In the genomic region with DNA sequence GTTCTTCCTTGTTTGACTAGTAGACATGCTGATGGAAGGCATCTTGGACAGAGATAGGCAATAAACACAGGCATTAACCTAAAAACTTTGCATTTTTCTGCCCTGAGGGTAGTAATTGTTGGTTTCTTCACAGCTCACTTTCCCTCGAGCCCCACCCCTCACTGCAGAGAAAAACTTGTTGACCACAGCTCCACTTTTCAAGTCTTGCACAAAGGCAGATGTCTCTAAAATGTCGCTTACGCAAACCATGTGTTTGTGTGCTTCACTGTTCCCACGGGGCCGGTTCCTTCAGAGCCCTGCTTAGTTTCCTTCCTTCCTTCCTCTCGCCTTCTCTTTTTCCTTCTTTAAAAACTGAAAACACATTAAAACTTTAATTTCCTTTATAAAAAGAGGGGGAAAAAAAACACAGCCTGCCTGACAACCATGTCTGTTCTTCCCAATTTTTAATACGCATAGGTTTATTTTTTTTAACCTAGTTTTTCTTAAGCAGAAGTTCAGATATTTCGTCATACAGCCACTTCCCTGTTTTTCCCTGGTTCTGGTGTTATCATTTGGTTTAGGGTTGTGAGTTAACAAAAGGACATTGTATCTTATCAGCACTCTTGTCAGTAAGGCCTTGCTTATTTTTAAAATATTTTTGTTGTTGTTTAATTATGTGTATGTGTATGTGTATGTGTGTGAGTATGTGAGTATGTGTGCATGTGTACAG, we compare ENCODE assay signal across 8 mouse cellular contexts.
DNase-seq lines count a peak whose midpoint lies in the region; ATAC-seq and TF ChIP-seq lines count a peak whose summit lies in the region.
"Had no signal": no experiment of that assay in that cellular context is flagged by ENCODE, and none has a peak within 500 bp of the region (broad histone marks: within the 10 kb centered on the region; RNA-seq: fewer than 3 reads in every experiment).

No protein-coding gene starts in this region.

- TF ChIP-seq POLR2A in MEL (IDR thresholded peaks at IDR 0.05; ENCODE audit: control insufficient read depth in 1 of 2, insufficient read depth in 1 of 2, low read depth in 1 of 2, low read length in 2 of 2, poor library complexity in 1 of 2), result no peak

- WGBS in forebrain, embryonic 13.5 days, result 80% methylated on average over 8 of the region's 8 CpGs

- H3K9me3 ChIP-seq in MEL (replicated peaks; ENCODE audit: insufficient read depth, low read length), result no peaks in the 10 kb centered on the region
- H3K9me3 ChIP-seq in forebrain, embryonic 13.5 days (replicated peaks), result no peaks in the 10 kb centered on the region

- no peaks in the 10 kb centered on the region for H3K27me3 ChIP-seq in MEL (ENCODE audit: control insufficient read depth in 1 of 2, insufficient read depth in 2 of 2, low read length in 2 of 2)
- H3K27me3 ChIP-seq in forebrain, embryonic 13.5 days, result no peaks in the 10 kb centered on the region

- H3K79me2 ChIP-seq in MEL (ENCODE audit: control insufficient read depth, insufficient read depth, low read length, poor library complexity), result peaks cover 2% of the 10 kb centered on the region; the same call in 1 of the 2 replicates

- DNase-seq in B cell, adult 2 months, result peak; percentile 61 to 67
- peak; percentile 85 for DNase-seq in MEL (ENCODE audit: low read depth, low spot score)
- DNase-seq in gastrocnemius, adult 8-10 months (ENCODE audit: low spot score in 2 of 2), result peak; percentile 9 to 22
- DNase-seq in layer of hippocampus, adult 9-11 months, result peak; percentile 69
- DNase-seq in monocyte, adult 2 months (ENCODE audit: low read depth in 1 of 2, low spot score in 2 of 2), result peak; percentile 63 to 64
- no peak for DNase-seq in cerebellum, adult 11-12 months

- TF ChIP-seq EP300 in MEL (IDR thresholded peaks at IDR 0.05; ENCODE audit: low read depth in 1 of 2, low read length in 2 of 2), result peak; percentile 88 to 95

- no peak overlapping the region for H3K4me2 ChIP-seq in forebrain, embryonic 13.5 days

- H3K36me3 ChIP-seq in MEL (ENCODE audit: control insufficient read depth in 1 of 2, insufficient read depth in 2 of 2, low read length in 2 of 2), result peaks cover 0 to 49% of the 10 kb centered on the region in 2 experiments; a peak in 2 of 4 replicates
- no peaks in the 10 kb centered on the region for H3K36me3 ChIP-seq in forebrain, embryonic 13.5 days (ENCODE audit: poor library complexity, severe bottlenecking)

- peak overlapping the region; percentile 98 for H3K27ac ChIP-seq in MEL (ENCODE audit: control insufficient read depth, low read depth, low read length)
- H3K27ac ChIP-seq in forebrain, embryonic 13.5 days, result no peak overlapping the region

- no peak for ATAC-seq in forebrain, embryonic 13.5 days

- no peak for TF ChIP-seq CTCF in MEL (IDR thresholded peaks at IDR 0.05 in 2 of 3, conservative IDR thresholded peaks at IDR 0.05 in 1 of 3; ENCODE audit: control insufficient read depth in 1 of 3, insufficient read depth in 1 of 3, low read depth in 2 of 3, low read length in 3 of 3, poor library complexity in 1 of 3, severe bottlenecking in 1 of 3)

- no peak for TF ChIP-seq RAD21 in MEL (IDR thresholded peaks at IDR 0.05; ENCODE audit: low read depth, low read length)

- peak overlapping the region; percentile 37 to 46 for H3K4me3 ChIP-seq in MEL (ENCODE audit: control insufficient read depth in 1 of 2, insufficient read depth in 1 of 2, low read depth in 2 of 2, low read length in 2 of 2)
- no peak overlapping the region for H3K4me3 ChIP-seq in forebrain, embryonic 13.5 days
- H3K4me3 ChIP-seq: erythroblast, embryonic 14.5 days had no signal

- H3K9ac ChIP-seq in MEL (ENCODE audit: control insufficient read depth, low read depth, low read length, poor library complexity, severe bottlenecking), result peak overlapping the region; percentile 75
- H3K9ac ChIP-seq in forebrain, embryonic 13.5 days, result no peak overlapping the region

- H3K4me1 ChIP-seq in MEL (ENCODE audit: control insufficient read depth in 1 of 2, insufficient read depth in 2 of 2, low read length in 2 of 2), result peaks cover 24 to 34% of the 10 kb centered on the region in 2 experiments
- no peaks in the 10 kb centered on the region for H3K4me1 ChIP-seq in forebrain, embryonic 13.5 days

TF ChIP-seq in MEL, 35 proteins besides CTCF, POLR2A, EP300 and RAD21:
- no peak for TF ChIP-seq MYB (IDR thresholded peaks at IDR 0.05; ENCODE audit: low read depth, low read length)
- TF ChIP-seq ZKSCAN1 (IDR thresholded peaks at IDR 0.05; ENCODE audit: low read depth, low read length), result no peak
- no peak for TF ChIP-seq NRF1 (IDR thresholded peaks at IDR 0.05; ENCODE audit: insufficient read depth, low read depth, low read length, poor library complexity, severe bottlenecking)
- TF ChIP-seq POLR2AphosphoS5 (IDR thresholded peaks at IDR 0.05; ENCODE audit: borderline replicate concordance, low read depth, low read length), result no peak
- TF ChIP-seq HCFC1 (IDR thresholded peaks at IDR 0.05; ENCODE audit: low read depth, low read length), result 0 out of 2 replicates have a peak, but pooled peaks have one; percentile 14
- TF ChIP-seq MAX (IDR thresholded peaks at IDR 0.05; ENCODE audit: low read length), result peak; percentile 60
- no peak for TF ChIP-seq MAZ (IDR thresholded peaks at IDR 0.05; ENCODE audit: low read depth, low read length)
- peak; percentile 77 for TF ChIP-seq TCF12 (IDR thresholded peaks at IDR 0.05; ENCODE audit: low read depth, low read length)
- TF ChIP-seq ZMIZ1 (IDR thresholded peaks at IDR 0.05; ENCODE audit: low read depth, low read length), result 0 out of 2 replicates have a peak, but pooled peaks have one; percentile 17
- peak; percentile 95 for TF ChIP-seq ETS1 (IDR thresholded peaks at IDR 0.05; ENCODE audit: low read depth, low read length)
- TF ChIP-seq POLR2AphosphoS2 (IDR thresholded peaks at IDR 0.05; ENCODE audit: low read length), result no peak
- peak; percentile 81 for TF ChIP-seq MXI1 (IDR thresholded peaks at IDR 0.05; ENCODE audit: low read depth, low read length)
- TF ChIP-seq RCOR1 (IDR thresholded peaks at IDR 0.05; ENCODE audit: low read depth, low read length), result peak; percentile 71
- no peak for TF ChIP-seq CHD1 (IDR thresholded peaks at IDR 0.05; ENCODE audit: low read depth, low read length)
- TF ChIP-seq ZC3H11A (IDR thresholded peaks at IDR 0.05; ENCODE audit: low read depth, low read length), result no peak
- 0 out of 2 replicates have a peak, but pooled peaks have one; percentile 13 for TF ChIP-seq TAL1 (IDR thresholded peaks at IDR 0.05; ENCODE audit: low read length)
- no peak for TF ChIP-seq GABPA (IDR thresholded peaks at IDR 0.05; ENCODE audit: low read depth, low read length)
- TF ChIP-seq MAFK (IDR thresholded peaks at IDR 0.05; ENCODE audit: borderline replicate concordance, low read depth, low read length), result no peak
- peak; percentile 94 for TF ChIP-seq GATA1 (IDR thresholded peaks at IDR 0.05; ENCODE audit: low read depth, low read length)
- no peak for TF ChIP-seq CHD2 (IDR thresholded peaks at IDR 0.05; ENCODE audit: low read length)
- TF ChIP-seq UBTF (IDR thresholded peaks at IDR 0.05; ENCODE audit: borderline replicate concordance, insufficient read depth, low read depth, low read length), result 0 out of 2 replicates have a peak, but pooled peaks have one; percentile 24
- TF ChIP-seq ZNF384 (IDR thresholded peaks at IDR 0.05; ENCODE audit: low read depth, low read length), result peak; percentile 90
- peak; percentile 56; the same call in 1 of the 2 replicates for TF ChIP-seq ELF1 (IDR thresholded peaks at IDR 0.05; ENCODE audit: low read depth, low read length)
- TF ChIP-seq MEF2A (IDR thresholded peaks at IDR 0.05; ENCODE audit: extremely low read depth, insufficient replicate concordance, low read depth, low read length, poor library complexity, severe bottlenecking), result no peak
- TF ChIP-seq E2F4 (IDR thresholded peaks at IDR 0.05; ENCODE audit: borderline replicate concordance, low read depth, low read length), result no peak
- no peak for TF ChIP-seq USF1 (IDR thresholded peaks at IDR 0.05; ENCODE audit: low read depth, low read length)
- TF ChIP-seq SMC3 (IDR thresholded peaks at IDR 0.05; ENCODE audit: low read depth, low read length), result no peak
- peak; percentile 46; the same call in 1 of the 2 replicates for TF ChIP-seq MYC (IDR thresholded peaks at IDR 0.05; ENCODE audit: low read depth, low read length)
- peak; percentile 91 for TF ChIP-seq SIN3A (IDR thresholded peaks at IDR 0.05; ENCODE audit: low read length)
- no peak for TF ChIP-seq BHLHE40 (IDR thresholded peaks at IDR 0.05; ENCODE audit: borderline replicate concordance, low read depth, low read length)
- no peak for TF ChIP-seq USF2 (IDR thresholded peaks at IDR 0.05; ENCODE audit: borderline replicate concordance in 1 of 2, insufficient read depth in 1 of 2, low read depth in 1 of 2, low read length in 2 of 2)
- no peak for TF ChIP-seq NELFE (IDR thresholded peaks at IDR 0.05; ENCODE audit: low read depth, low read length)
- TF ChIP-seq JUND (IDR thresholded peaks at IDR 0.05; ENCODE audit: low read depth, low read length), result 0 out of 2 replicates have a peak, but pooled peaks have one; percentile 4
- peak; percentile 38; the same call in 1 of the 2 replicates for TF ChIP-seq TBP (IDR thresholded peaks at IDR 0.05; ENCODE audit: low read depth, low read length)
- TF ChIP-seq KAT2A (conservative IDR thresholded peaks at IDR 0.05; ENCODE audit: low read depth, low read length), result no peak
